Mouse (Mus musculus) embryonic facial prominence, embryonic 10.5 days (tissue): ENCODE results near the gene Zfp46. TPM values are rescaled to one million over a fixed set of nuclear protein-coding genes. Genes with fewer than 3 reads are reported as not detected.

Experiments
- DNase-seq: peaks from one replicate; pipeline ENCODE4 v3.0.0-alpha.2; 2017; ENCODE audit warnings: low spot score
- H3K27ac ChIP-seq: fragments of 300-500 bp; sonication (generic); replicated peaks from 2 replicates; pipeline ENCODE4 v1.5.1; 2016; ENCODE audit warnings: mild to moderate bottlenecking
- H3K27me3 ChIP-seq: fragments of 300-500 bp; sonication (generic); replicated peaks from 2 replicates; pipeline ENCODE4 v1.6.1; 2016; ENCODE audit warnings: low read depth, mild to moderate bottlenecking; ENCODE audit not compliant: poor library complexity, severe bottlenecking
- H3K36me3 ChIP-seq: fragments of 300-500 bp; sonication (generic); replicated peaks from 2 replicates; pipeline ENCODE4 v1.6.1; 2016; ENCODE audit warnings: mild to moderate bottlenecking, moderate library complexity
- H3K4me1 ChIP-seq: fragments of 300-500 bp; sonication (generic); 2 replicates; pipeline ENCODE4 v1.6.1; 2016
- H3K4me3 ChIP-seq: fragments of 300-500 bp; sonication (generic); 2 replicates; pipeline ENCODE4 v1.5.1; 2016; ENCODE audit warnings: mild to moderate bottlenecking, moderate library complexity
- H3K9me3 ChIP-seq: fragments of 300-500 bp; sonication (generic); 2 replicates; pipeline ENCODE4 v1.6.1; 2016; ENCODE audit warnings: mild to moderate bottlenecking
- WGBS: fragments of 180-500 bp; shearing (Covaris S2); methylation state at CpG from one replicate; pipeline ENCODE4 v1.1.7; 2016; 5-methylcytosine and 5-hydroxymethylcytosine counted together
- polyA plus RNA-seq: library from polyadenylated mRNA; unstranded; fragments of >200 nt; fragmentation: Nextera tagmentation; extraction: Ambion mirVana; gene quantifications from 2 replicates; pipeline ENCODE4 v1.2.1, GENCODE M21; 2016

The Zfp46 gene
- 24.2 and 26.2 TPM in 2 replicates for polyA plus RNA-seq

DNA sequence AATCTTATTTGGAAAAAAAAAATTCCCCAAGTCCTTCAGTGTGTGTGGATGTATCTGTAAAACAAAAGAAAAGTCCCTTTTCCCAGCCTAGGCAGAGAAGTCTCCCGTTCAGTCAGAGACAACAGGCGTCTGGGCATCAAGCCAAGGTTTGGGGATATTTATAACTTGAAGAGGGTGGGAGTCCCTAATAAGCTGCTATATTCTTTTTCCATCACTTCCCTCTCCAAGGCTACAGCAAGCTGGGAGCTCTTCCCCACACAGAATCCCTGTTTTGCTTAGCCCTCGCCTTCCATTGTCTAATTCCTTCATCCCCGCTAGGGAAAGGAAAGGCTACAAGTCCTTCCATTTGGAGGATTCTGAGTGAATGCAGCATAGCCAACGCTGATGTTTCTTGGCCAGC lies at the start of gene Zfp46:
TSS of gene Zfp46 (plus strand) at position 229 of the 400 bp plus-strand sequence.
- peaks cover 9% of the 10 kb centered on the region for H3K9me3 ChIP-seq
- DNase-seq = no peak
- peaks cover 16% of the 10 kb centered on the region for H3K27me3 ChIP-seq
- H3K4me3 ChIP-seq = peak within 1 kb of the TSS; percentile 67
- H3K4me1 ChIP-seq = peaks cover 54% of the 10 kb centered on the region
- peak within 1 kb of the TSS; percentile 93 for H3K27ac ChIP-seq
- H3K36me3 ChIP-seq = peaks cover 24% of the 10 kb centered on the region
- WGBS = 64% methylated on average over 5 of the region's 5 CpGs

DNA sequence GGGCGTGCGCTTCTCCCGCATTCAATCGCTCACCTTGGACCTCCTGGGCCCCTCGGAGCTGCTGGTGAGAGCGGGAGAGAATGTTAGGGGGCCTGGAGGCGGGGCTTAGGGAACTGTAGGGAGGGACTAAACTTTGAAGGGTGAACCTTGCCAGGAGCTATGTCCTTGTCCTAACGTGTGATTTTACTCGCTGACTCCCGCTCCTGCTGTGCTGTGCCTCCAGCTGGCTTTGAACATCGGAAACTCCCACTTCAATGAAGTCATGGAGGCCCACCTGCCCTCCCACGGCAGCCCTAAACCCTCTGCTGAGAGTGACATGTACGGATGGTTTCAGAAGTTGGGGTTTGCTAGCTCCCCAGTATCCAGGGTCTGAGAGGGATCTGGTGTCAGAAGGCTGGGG lies 45.8 kb upstream of the Zfp46 start:
- 0 out of 2 replicates have a peak overlapping the region, but pooled peaks have one; percentile 10 for H3K27ac ChIP-seq
- WGBS = 16% methylated on average over 13 of the region's 13 CpGs
- peaks cover 86% of the 10 kb centered on the region for H3K27me3 ChIP-seq
- H3K36me3 ChIP-seq = 0 out of 2 replicates have a peak, but pooled peaks cover 3% of the 10 kb centered on the region
- peak overlapping the region; percentile 36 for H3K4me3 ChIP-seq
- H3K4me1 ChIP-seq = peaks cover 33% of the 10 kb centered on the region
- no peak for DNase-seq
- H3K9me3 ChIP-seq = peaks cover 2% of the 10 kb centered on the region; the same call in 1 of the 2 replicates

DNA sequence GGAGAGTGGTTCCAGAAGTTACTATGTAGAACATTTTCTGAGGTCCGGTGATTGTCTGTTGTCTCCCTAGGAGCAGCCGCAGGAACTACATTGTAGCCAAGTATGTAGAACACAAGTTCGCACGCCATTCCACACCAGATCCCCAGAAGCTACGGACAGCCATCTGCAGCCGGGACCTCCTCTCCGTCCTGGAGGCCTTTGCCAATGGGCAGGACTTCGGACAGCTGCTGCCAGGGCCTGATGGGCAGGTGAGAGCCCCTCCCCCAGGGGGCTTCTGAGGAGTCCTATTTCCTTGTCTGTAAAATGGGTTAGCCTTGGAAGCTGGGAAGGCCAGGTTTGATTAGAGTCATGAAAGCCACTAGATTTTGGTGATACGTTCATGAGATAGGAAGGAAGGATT lies 45.4 kb upstream of the Zfp46 start:
- DNase-seq = no peak
- peaks cover 2% of the 10 kb centered on the region; the same call in 1 of the 2 replicates for H3K9me3 ChIP-seq
- no peak overlapping the region for H3K27ac ChIP-seq
- H3K27me3 ChIP-seq = peaks cover 86% of the 10 kb centered on the region
- H3K36me3 ChIP-seq = 0 out of 2 replicates have a peak, but pooled peaks cover 3% of the 10 kb centered on the region
- no peak overlapping the region for H3K4me3 ChIP-seq
- peaks cover 33% of the 10 kb centered on the region for H3K4me1 ChIP-seq
- 68% methylated on average over 9 of the region's 9 CpGs for WGBS

DNA sequence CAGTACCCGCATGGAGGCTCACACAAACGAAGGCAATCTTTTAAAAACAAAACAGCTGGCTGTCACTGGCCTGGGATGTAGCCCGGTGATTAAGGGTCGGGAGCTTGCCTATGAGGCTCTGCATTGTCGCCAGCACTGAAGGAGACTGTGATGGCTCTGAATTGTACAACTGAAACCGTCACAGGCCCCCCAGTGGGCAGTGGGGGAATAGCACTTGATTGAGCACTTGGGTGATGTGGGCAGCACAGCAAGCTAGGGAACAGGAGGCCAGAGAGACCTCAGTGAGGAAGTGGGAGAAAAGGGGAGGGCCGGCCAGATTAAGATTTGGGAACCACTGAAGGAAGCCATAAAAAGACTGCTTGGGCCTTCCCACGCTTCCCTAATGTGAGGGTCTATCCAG lies 44.9 kb upstream of the Zfp46 start:
- Histone ChIP-seq H3K36me3 (0 out of 2 replicates have a peak, but pooled peaks cover 3% of the 10 kb centered on the region), H3K4me1 (peaks cover 33% of the 10 kb centered on the region), H3K4me3 (no peak overlapping the region), H3K9me3 (peaks cover 2% of the 10 kb centered on the region; the same call in 1 of the 2 replicates), H3K27me3 (peaks cover 87% of the 10 kb centered on the region), H3K27ac (no peak overlapping the region)
- WGBS = 21% methylated on average over 8 of the region's 8 CpGs
- peak; percentile 82 for DNase-seq

DNA sequence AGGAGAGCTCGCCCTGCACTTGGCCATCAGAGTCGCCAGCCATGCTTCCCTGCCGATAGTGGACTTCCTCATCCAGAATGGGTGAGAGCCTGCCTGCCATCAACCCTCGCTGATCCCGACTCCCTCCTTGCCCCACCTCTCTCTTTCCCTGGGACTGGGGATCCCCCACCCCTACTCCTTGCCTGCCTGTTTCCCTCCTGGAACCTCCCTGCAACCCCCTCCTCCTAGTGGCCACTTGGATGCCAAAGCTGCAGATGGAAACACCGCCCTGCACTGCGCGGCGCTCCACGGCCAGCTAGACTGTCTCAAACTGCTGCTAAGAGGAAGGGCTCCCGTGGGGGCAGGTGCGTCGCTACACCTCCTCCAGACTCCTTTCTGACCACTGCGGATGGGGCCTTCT lies 44.4 kb upstream of the Zfp46 start:
- DNase-seq = no peak
- peaks cover 2% of the 10 kb centered on the region; the same call in 1 of the 2 replicates for H3K9me3 ChIP-seq
- H3K27ac ChIP-seq = no peak overlapping the region
- no peak overlapping the region for H3K4me3 ChIP-seq
- H3K4me1 ChIP-seq = peaks cover 33% of the 10 kb centered on the region
- 0 out of 2 replicates have a peak, but pooled peaks cover 3% of the 10 kb centered on the region for H3K36me3 ChIP-seq
- 58% methylated on average over 14 of the region's 14 CpGs for WGBS
- peaks cover 92% of the 10 kb centered on the region for H3K27me3 ChIP-seq

DNA sequence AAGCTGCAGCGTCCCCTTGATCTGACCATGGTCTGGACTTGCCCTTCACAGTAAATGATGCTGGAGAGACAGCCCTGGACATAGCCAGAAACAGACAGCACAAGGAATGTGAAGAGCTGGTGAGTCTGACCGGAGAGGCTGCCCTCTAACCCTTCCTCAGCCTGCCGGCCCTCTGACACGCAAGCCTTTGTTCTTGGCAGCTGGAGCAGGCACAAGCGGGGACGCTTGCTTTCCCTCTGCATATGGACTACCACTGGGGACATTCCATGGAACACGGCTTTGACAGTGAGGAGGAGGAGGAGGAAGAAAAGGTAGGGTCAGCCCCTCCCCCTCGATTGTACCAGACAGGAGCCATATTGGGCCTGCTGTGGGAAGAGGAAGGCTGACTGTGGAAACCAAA lies 43.5 kb upstream of the Zfp46 start:
- peak; percentile 41 for DNase-seq
- H3K27ac ChIP-seq = no peak overlapping the region; the same call in 1 of the 2 replicates

DNA sequence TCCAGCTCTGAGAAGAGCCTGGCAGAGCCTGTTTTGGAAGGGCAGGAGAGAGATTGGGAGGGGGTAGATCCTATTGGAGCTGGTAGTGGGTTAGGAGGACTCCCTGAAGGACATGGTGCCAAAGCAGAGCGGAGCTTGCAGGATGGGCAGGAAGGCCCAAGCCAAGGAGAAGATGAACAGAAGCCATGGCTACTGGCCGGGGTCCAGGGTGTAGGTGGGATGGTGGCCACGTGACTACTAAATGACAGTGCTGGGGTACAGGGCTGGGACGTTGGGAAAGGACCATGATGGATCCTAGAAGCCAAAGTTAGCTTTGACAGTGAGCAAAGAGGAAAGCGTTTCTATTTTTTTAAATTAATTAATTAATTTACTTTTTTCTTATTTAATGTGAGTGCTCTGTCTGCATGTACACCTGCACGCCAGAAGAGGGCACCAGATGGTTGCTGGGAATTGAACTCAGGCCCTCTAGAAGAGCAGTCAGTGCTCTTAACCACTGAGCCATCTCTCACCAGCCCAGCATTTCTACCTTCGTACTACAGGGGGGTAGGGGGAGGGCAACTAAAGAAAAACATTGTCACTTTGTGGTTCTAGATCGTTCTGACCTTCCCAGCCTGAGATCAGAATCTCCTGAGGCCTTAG lies 42.3 kb upstream of the Zfp46 start:
- Histone ChIP-seq H3K4me1 (peaks cover 44% of the 10 kb centered on the region), H3K27ac (no peak overlapping the region), H3K9me3 (peaks cover 2% of the 10 kb centered on the region; the same call in 1 of the 2 replicates), H3K27me3 (peaks cover 100% of the 10 kb centered on the region), H3K4me3 (no peak overlapping the region), H3K36me3 (0 out of 2 replicates have a peak, but pooled peaks cover 3% of the 10 kb centered on the region)
- DNase-seq = no peak
- WGBS = 46% methylated on average over 8 of the region's 8 CpGs

More for the DNA sequence above, 43.5 kb upstream of the Zfp46 start:
- H3K4me1 ChIP-seq = peaks cover 33% of the 10 kb centered on the region
- 0 out of 2 replicates have a peak, but pooled peaks cover 3% of the 10 kb centered on the region for H3K36me3 ChIP-seq
- peaks cover 2% of the 10 kb centered on the region; the same call in 1 of the 2 replicates for H3K9me3 ChIP-seq
- 33% methylated on average over 8 of the region's 8 CpGs for WGBS
- no peak overlapping the region for H3K4me3 ChIP-seq
- peaks cover 100% of the 10 kb centered on the region for H3K27me3 ChIP-seq

DNA sequence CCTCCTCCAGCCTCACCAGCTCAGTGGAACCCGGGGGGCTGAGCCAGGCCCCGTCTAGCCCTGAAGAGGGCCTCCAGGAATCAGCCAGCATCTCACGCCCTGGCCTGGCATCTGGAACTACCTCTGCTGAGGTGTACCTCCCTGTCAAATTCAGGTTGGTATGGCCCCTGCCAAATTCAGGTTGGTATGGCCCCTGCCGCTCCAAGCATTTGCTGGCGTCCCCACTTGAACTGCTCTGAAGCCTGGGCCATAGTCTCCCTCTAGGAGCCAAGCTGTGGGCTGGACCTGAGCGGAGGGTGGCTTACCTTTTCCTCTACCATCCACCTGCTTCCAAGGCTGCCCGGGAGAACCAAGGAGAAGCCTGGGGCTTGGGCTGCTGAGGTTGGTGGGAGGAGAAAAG lies 41.8 kb upstream of the Zfp46 start:
- WGBS = 77% methylated on average over 7 of the region's 7 CpGs
- H3K27me3 ChIP-seq = peaks cover 100% of the 10 kb centered on the region

DNA sequence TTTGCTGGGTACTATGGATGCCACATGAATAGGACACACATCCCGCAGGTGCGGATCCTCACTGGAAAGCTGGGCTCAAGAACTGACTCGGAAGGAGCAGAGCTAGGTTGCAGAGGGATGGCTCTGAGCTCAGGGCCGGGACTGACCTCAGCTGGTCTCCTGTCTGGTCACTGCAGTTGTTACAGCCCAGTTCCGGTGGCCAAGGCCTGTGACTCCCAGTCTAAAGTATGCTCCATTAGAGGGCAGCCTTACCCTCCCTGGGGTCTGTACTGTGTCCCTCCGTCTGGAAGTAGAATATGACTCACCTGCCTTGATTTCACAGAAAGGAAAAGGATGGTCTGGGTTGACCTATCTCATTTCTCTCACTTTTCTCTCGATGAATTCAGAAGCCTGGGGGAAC lies 40.3 kb upstream of the Zfp46 start:
- 66% methylated on average over 7 of the region's 7 CpGs for WGBS
- no peak overlapping the region for H3K27ac ChIP-seq
- peaks cover 50% of the 10 kb centered on the region for H3K4me1 ChIP-seq
- DNase-seq = no peak
- H3K36me3 ChIP-seq = 0 out of 2 replicates have a peak, but pooled peaks cover under 1% of the 10 kb centered on the region
- H3K4me3 ChIP-seq = no peak overlapping the region
- H3K27me3 ChIP-seq = peaks cover 100% of the 10 kb centered on the region
- H3K9me3 ChIP-seq = peaks cover 2% of the 10 kb centered on the region; the same call in 1 of the 2 replicates

More for the DNA sequence above, 41.8 kb upstream of the Zfp46 start:
- Histone ChIP-seq H3K4me1 (peaks cover 46% of the 10 kb centered on the region), H3K27ac (no peak overlapping the region), H3K4me3 (no peak overlapping the region), H3K36me3 (0 out of 2 replicates have a peak, but pooled peaks cover 3% of the 10 kb centered on the region), H3K9me3 (peaks cover 2% of the 10 kb centered on the region; the same call in 1 of the 2 replicates)
- no peak for DNase-seq

DNA sequence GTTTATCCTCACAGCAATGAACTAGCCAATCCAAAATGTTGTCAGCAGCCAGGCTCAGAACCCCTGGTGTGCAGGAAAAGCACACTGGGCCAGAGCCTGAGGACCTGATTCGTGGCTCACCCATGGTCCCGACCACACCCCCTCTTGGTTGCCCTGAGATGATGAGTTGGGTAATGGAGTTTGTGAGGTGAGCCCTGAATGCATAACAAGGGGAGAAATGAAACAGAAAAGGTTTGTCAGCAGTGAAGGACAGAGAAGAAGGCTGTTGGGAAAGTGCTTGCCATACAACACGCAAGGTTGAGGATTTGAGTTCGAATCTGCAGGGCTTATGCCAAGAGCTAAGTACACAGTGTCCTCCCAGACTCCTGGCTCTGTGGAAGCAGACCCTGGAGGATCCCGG lies 38.8 kb upstream of the Zfp46 start:
- Histone ChIP-seq H3K4me1 (peaks cover 47% of the 10 kb centered on the region), H3K27me3 (peaks cover 100% of the 10 kb centered on the region), H3K9me3 (no peaks in the 10 kb centered on the region), H3K4me3 (no peak overlapping the region), H3K27ac (no peak overlapping the region), H3K36me3 (no peaks in the 10 kb centered on the region)
- 33% methylated on average over 5 of the region's 5 CpGs for WGBS
- no peak for DNase-seq

DNA sequence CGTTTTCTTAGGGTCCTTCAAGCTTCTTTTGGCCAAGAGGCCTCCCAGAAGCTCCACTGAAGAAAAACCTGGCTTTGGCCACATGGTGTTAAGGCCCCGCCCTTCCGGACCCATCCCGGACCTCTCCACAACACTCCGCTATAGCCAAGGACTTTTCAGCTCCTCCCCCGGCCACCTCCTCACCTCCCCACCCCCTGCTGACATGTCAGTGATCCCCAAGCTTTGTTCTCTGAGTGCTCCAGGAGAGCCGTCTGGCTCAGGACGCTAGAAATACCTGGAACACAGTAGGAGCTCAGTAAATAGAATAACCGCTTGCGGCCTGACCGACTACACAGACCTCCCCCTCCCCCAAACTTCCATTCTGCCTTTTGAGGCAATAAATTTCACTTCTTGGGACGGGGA lies 37.9 kb upstream of the Zfp46 start:
- peak overlapping the region; percentile 36 for H3K4me3 ChIP-seq

DNA sequence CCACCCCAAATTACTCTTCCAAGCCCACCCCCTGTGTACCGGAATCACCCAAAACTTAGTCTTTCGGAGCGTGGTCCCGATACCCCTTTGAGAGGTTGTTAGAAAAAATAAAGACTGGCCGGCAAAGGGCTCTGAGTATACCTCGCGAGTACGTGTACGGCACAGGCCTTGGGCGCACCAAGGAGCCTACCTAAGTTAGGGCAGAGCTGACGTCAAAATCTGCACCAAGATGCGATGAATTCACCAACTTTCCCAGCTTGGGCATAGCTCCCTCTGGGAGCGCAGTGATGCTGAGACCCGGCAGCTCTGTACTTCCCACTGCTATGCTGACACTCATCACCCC lies 37.1 kb upstream of the Zfp46 start:
- 2% methylated on average over 14 of the region's 14 CpGs for WGBS
- Histone ChIP-seq H3K4me1 (peaks cover 38% of the 10 kb centered on the region), H3K36me3 (no peaks in the 10 kb centered on the region), H3K4me3 (peak overlapping the region; percentile 65), H3K27me3 (peaks cover 100% of the 10 kb centered on the region), H3K27ac (peak overlapping the region; percentile 26; the same call in 1 of the 2 replicates), H3K9me3 (no peaks in the 10 kb centered on the region)
- no peak for DNase-seq

More for the DNA sequence above, 37.9 kb upstream of the Zfp46 start:
- H3K27ac ChIP-seq = no peak overlapping the region
- peaks cover 38% of the 10 kb centered on the region for H3K4me1 ChIP-seq
- H3K27me3 ChIP-seq = peaks cover 100% of the 10 kb centered on the region
- peak; percentile 39 for DNase-seq
- no peaks in the 10 kb centered on the region for H3K36me3 ChIP-seq
- no peaks in the 10 kb centered on the region for H3K9me3 ChIP-seq
- 2% methylated on average over 12 of the region's 12 CpGs for WGBS
